In the genomic region with DNA sequence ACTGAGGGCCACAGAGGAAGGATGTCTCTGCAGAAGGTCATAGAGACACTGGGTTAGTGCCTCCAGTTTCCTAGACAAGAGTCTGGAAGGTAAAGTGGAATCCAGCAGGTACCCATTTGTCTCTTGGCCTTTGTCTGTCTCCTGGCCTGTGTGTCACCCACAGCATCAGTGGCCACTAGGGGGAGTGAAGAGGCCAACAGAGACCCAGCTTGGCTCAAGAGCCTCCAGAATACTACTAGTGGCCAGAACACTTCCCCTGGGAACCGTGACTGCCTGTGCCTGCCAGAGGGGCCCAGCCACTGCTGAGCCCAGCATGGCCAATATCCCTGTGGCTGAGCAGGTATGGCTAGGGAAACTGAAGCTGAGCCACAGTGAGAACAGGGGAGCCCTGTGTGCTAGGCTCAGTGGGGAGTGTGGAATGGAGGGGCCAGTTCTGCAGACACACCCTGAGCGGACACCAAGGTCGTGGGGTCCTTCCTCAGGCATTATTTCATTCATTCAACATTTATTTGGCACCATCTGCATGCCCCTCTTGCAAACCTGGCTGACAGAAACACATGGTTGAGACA, we compare ENCODE assay signal across 9 mouse cellular contexts. TPM values are rescaled to one million over a fixed set of nuclear protein-coding genes. Genes with fewer than 3 reads are reported as not detected.
DNase-seq lines count a peak whose midpoint lies in the region; ATAC-seq and TF ChIP-seq lines count a peak whose summit lies in the region.
"Had no signal": no experiment of that assay in that cellular context is flagged by ENCODE, and none has a peak within 500 bp of the region (broad histone marks: within the 10 kb centered on the region; RNA-seq: fewer than 3 reads in every experiment).

No protein-coding gene starts in this region.

- 65% methylated on average over 3 of the region's 3 CpGs for WGBS in forebrain, embryonic 14.5 days
- 54% methylated on average over 3 of the region's 3 CpGs for WGBS in lung, embryonic 15.5 days

- 0 out of 2 replicates have a peak, but pooled peaks have one; percentile 49 for ATAC-seq in G1E (ENCODE audit: extremely low read depth, insufficient number of reproducible peaks, low FRiP score, poor library complexity, severe bottlenecking)
- ATAC-seq in forebrain, embryonic 14.5 days: peak; percentile 82
- peak; percentile 66; the same call in 1 of the 2 replicates for ATAC-seq in lung, embryonic 15.5 days (ENCODE audit: borderline replicate concordance, extremely low read depth, low FRiP score, low TSS enrichment)

- H3K9me3 ChIP-seq in G1E (replicated peaks): no peaks in the 10 kb centered on the region
- no peaks in the 10 kb centered on the region for H3K9me3 ChIP-seq in forebrain, embryonic 14.5 days (replicated peaks; ENCODE audit: control insufficient read depth, low read length)
- H3K9me3 ChIP-seq in lung, embryonic 15.5 days: no peaks in the 10 kb centered on the region

- H3K4me2 ChIP-seq in forebrain, embryonic 14.5 days (ENCODE audit: low read length): no peak overlapping the region
- H3K4me2 ChIP-seq in lung, embryonic 15.5 days: no peak overlapping the region

- no peak overlapping the region for H3K4me3 ChIP-seq in G1E (ENCODE audit: low read depth, low read length)
- H3K4me3 ChIP-seq in forebrain, embryonic 14.5 days (ENCODE audit: low read depth, low read length): no peak overlapping the region
- H3K4me3 ChIP-seq in lung, embryonic 15.5 days: no peak overlapping the region

- H3K4me1 ChIP-seq in G1E (ENCODE audit: insufficient read depth, low read depth, low read length): no peaks in the 10 kb centered on the region
- H3K4me1 ChIP-seq in forebrain, embryonic 14.5 days (ENCODE audit: control insufficient read depth, insufficient read depth, low read length): peaks cover 4% of the 10 kb centered on the region; the same call in 1 of the 2 replicates
- peaks cover 3% of the 10 kb centered on the region; the same call in 1 of the 2 replicates for H3K4me1 ChIP-seq in lung, embryonic 15.5 days

- no peaks in the 10 kb centered on the region for H3K36me3 ChIP-seq in G1E (replicated peaks)
- H3K36me3 ChIP-seq in forebrain, embryonic 14.5 days (ENCODE audit: control insufficient read depth, insufficient read depth, low read length): no peaks in the 10 kb centered on the region
- H3K36me3 ChIP-seq in lung, embryonic 15.5 days: no peaks in the 10 kb centered on the region

- H3K27me3 ChIP-seq in G1E (ENCODE audit: insufficient read depth, low read length): peaks cover 48% of the 10 kb centered on the region
- no peaks in the 10 kb centered on the region for H3K27me3 ChIP-seq in forebrain, embryonic 14.5 days (replicated peaks; ENCODE audit: control insufficient read depth, insufficient read depth, low read length)
- no peaks in the 10 kb centered on the region for H3K27me3 ChIP-seq in lung, embryonic 15.5 days

- peak; percentile 66 for DNase-seq in G1E (ENCODE audit: low spot score)
- DNase-seq in cerebellum, adult 11 months: peak; percentile 82
- DNase-seq in forebrain, embryonic 14.5 days (ENCODE audit: low spot score): peak; percentile 90
- DNase-seq in heart, postnatal 4 days: peak; percentile 90
- DNase-seq in layer of hippocampus, adult 18-20 months (ENCODE audit: low spot score in 2 of 2): peak; percentile 31 to 88
- DNase-seq in ovary, postnatal 10 days (ENCODE audit: low spot score): peak; percentile 52
- DNase-seq in thymus, postnatal 0 days (ENCODE audit: low spot score): peak; percentile 80

- no peak overlapping the region for H3K27ac ChIP-seq in forebrain, embryonic 14.5 days (ENCODE audit: low read depth, low read length)
- H3K27ac ChIP-seq in lung, embryonic 15.5 days: no peak overlapping the region
- H3K27ac ChIP-seq: macrophage had no signal

- no peak overlapping the region for H3K9ac ChIP-seq in forebrain, embryonic 14.5 days (ENCODE audit: low read length)
- no peak overlapping the region for H3K9ac ChIP-seq in lung, embryonic 15.5 days

- TF ChIP-seq CTCF in G1E (IDR thresholded peaks at IDR 0.05; ENCODE audit: low read depth, low read length): peak; percentile 93

RNA-seq across cellular contexts. Expression of a gene that starts 20.2 kb away (rescaled TPM):
- not detected in 2 replicates for total RNA-seq in G1E (2014; fragmentation: Nextera tagmentation)
- total RNA-seq in G1E (2017): not detected in 2 replicates
- 0.18 and 0.20 TPM in 2 replicates for polyA plus RNA-seq in G1E (2012)
- polyA plus RNA-seq in forebrain, embryonic 14.5 days (2014; fragmentation: Nextera tagmentation; extraction: Ambion mirVana): 14.5 and 20.6 TPM in 2 replicates
- total RNA-seq in heart, postnatal 4 days (2021): 1 to 10 TPM; 2.8 to 2.9 TPM
- total RNA-seq in layer of hippocampus, adult 18-20 months (2021): 10 to 100 TPM in 1 of 2 experiments, 1 to 10 TPM in 1; 8.9 to 10.1 TPM
- polyA plus RNA-seq in lung, embryonic 15.5 days (2015; fragmentation: Nextera tagmentation; extraction: Ambion mirVana): 16.0 and 17.3 TPM in 2 replicates
- polyA plus RNA-seq in thymus, postnatal 0 days (2015; fragmentation: Nextera tagmentation; extraction: Ambion mirVana): 1.2 and 1.6 TPM in 2 replicates

RNA-seq across cellular contexts. Expression of a gene that starts 26.7 kb away (rescaled TPM):
- 10.8 and 16.9 TPM in 2 replicates for total RNA-seq in G1E (2014; fragmentation: Nextera tagmentation)
- total RNA-seq in G1E (2017): 56.1 and 59.1 TPM in 2 replicates
- polyA plus RNA-seq in G1E (2012): 32.3 and 36.2 TPM in 2 replicates
- 39.6 and 42.4 TPM in 2 replicates for polyA plus RNA-seq in forebrain, embryonic 14.5 days (2014; fragmentation: Nextera tagmentation; extraction: Ambion mirVana)
- 10 to 100 TPM; 22.8 to 26.7 TPM for total RNA-seq in heart, postnatal 4 days (2021)
- total RNA-seq in layer of hippocampus, adult 18-20 months (2021): 10 to 100 TPM; 37.4 to 45.1 TPM
- 64.5 and 66.2 TPM in 2 replicates for polyA plus RNA-seq in lung, embryonic 15.5 days (2015; fragmentation: Nextera tagmentation; extraction: Ambion mirVana)
- 70.8 and 72.4 TPM in 2 replicates for polyA plus RNA-seq in thymus, postnatal 0 days (2015; fragmentation: Nextera tagmentation; extraction: Ambion mirVana)

RNA-seq across cellular contexts. Expression of a gene that starts 26.8 kb away (rescaled TPM):
- total RNA-seq in G1E (2014; fragmentation: Nextera tagmentation) (1.6 TPM in 1 of 2 replicates, not detected in the other), G1E (2017) (7.8 and 8.9 TPM in 2 replicates)
- polyA plus RNA-seq in G1E (2012): 4.8 and 5.0 TPM in 2 replicates
- polyA plus RNA-seq in forebrain, embryonic 14.5 days (2014; fragmentation: Nextera tagmentation; extraction: Ambion mirVana): 7.2 and 9.0 TPM in 2 replicates
- 1 to 10 TPM; 1.9 to 4.9 TPM for total RNA-seq in heart, postnatal 4 days (2021)
- 1 to 10 TPM; 6.4 to 6.5 TPM for total RNA-seq in layer of hippocampus, adult 18-20 months (2021)
- 11.6 and 14.7 TPM in 2 replicates for polyA plus RNA-seq in lung, embryonic 15.5 days (2015; fragmentation: Nextera tagmentation; extraction: Ambion mirVana)
- 15.3 and 15.4 TPM in 2 replicates for polyA plus RNA-seq in thymus, postnatal 0 days (2015; fragmentation: Nextera tagmentation; extraction: Ambion mirVana)

RNA-seq across cellular contexts. Expression of a gene that starts 33.7 kb away (rescaled TPM):
- 18.1 and 21.2 TPM in 2 replicates for total RNA-seq in G1E (2014; fragmentation: Nextera tagmentation)
- total RNA-seq in G1E (2017): 32.6 and 34.8 TPM in 2 replicates
- 41.4 and 45.2 TPM in 2 replicates for polyA plus RNA-seq in G1E (2012)
- 239 and 266 TPM in 2 replicates for polyA plus RNA-seq in forebrain, embryonic 14.5 days (2014; fragmentation: Nextera tagmentation; extraction: Ambion mirVana)
- 100 to 1,000 TPM; 163 to 193 TPM for total RNA-seq in heart, postnatal 4 days (2021)
- total RNA-seq in layer of hippocampus, adult 18-20 months (2021): 10 to 100 TPM; 60.7 to 76.4 TPM
- polyA plus RNA-seq in lung, embryonic 15.5 days (2015; fragmentation: Nextera tagmentation; extraction: Ambion mirVana): 94.6 and 95.1 TPM in 2 replicates
- polyA plus RNA-seq in thymus, postnatal 0 days (2015; fragmentation: Nextera tagmentation; extraction: Ambion mirVana): 226 and 376 TPM in 2 replicates

RNA-seq across cellular contexts. Expression of a gene that starts 49.4 kb away (rescaled TPM):
- total RNA-seq in G1E (2014; fragmentation: Nextera tagmentation): 246 and 251 TPM in 2 replicates
- total RNA-seq in G1E (2017): 152 and 156 TPM in 2 replicates
- 222 and 257 TPM in 2 replicates for polyA plus RNA-seq in G1E (2012)
- polyA plus RNA-seq in forebrain, embryonic 14.5 days (2014; fragmentation: Nextera tagmentation; extraction: Ambion mirVana): 269 and 351 TPM in 2 replicates
- 100 to 1,000 TPM; 480 to 520 TPM for total RNA-seq in heart, postnatal 4 days (2021)
- 100 to 1,000 TPM; 218 to 228 TPM for total RNA-seq in layer of hippocampus, adult 18-20 months (2021)
- polyA plus RNA-seq in lung, embryonic 15.5 days (2015; fragmentation: Nextera tagmentation; extraction: Ambion mirVana): 321 and 329 TPM in 2 replicates
- polyA plus RNA-seq in thymus, postnatal 0 days (2015; fragmentation: Nextera tagmentation; extraction: Ambion mirVana): 319 and 339 TPM in 2 replicates
